In genomic region chr6:137143818-137144525, GRCm38 (mm10) we compare ENCODE assay signal across 15 mouse cellular contexts. TPM values are rescaled to one million over a fixed set of nuclear protein-coding genes. Genes with fewer than 3 reads are reported as not detected.
A peak's percentile ranks its signal among the peaks of the same experiment; 100 is the strongest.
DNase-seq lines count a peak whose midpoint lies in the region; ATAC-seq and TF ChIP-seq lines count a peak whose summit lies in the region.
"Had no signal": no experiment of that assay in that cellular context is flagged by ENCODE, and none has a peak within 500 bp of the region (broad histone marks: within the 10 kb centered on the region; RNA-seq: fewer than 3 reads in every experiment).

No protein-coding gene starts in this region.

- no peak for ATAC-seq in heart, embryonic 15.5 days (replicated peaks; ENCODE audit: insufficient number of reproducible peaks, insufficient read depth, low FRiP score, low read depth)
- ATAC-seq in lung, embryonic 16.5 days (ENCODE audit: low read depth), result peak; percentile 26
- ATAC-seq: CD4-positive, CD25-positive, alpha-beta regulatory T cell, adult 4 months had no signal

- no peaks in the 10 kb centered on the region for H3K79me2 ChIP-seq in myocyte (ENCODE audit: control insufficient read depth, insufficient read depth)

- H3ac ChIP-seq in myocyte (ENCODE audit: control insufficient read depth, insufficient read length), result no peak overlapping the region

- H3K9ac ChIP-seq in heart, embryonic 15.5 days, result no peak overlapping the region
- no peak overlapping the region for H3K9ac ChIP-seq in lung, embryonic 16.5 days (ENCODE audit: low read length)
- H3K9ac ChIP-seq: hindbrain, embryonic 15.5 days; limb, embryonic 15.5 days had no signal

- no peak overlapping the region for H3K4me3 ChIP-seq in heart, embryonic 15.5 days
- H3K4me3 ChIP-seq in lung, embryonic 16.5 days (ENCODE audit: low read length), result no peak overlapping the region
- H3K4me3 ChIP-seq in embryonic facial prominence, embryonic 10.5 days, result no peak overlapping the region
- H3K4me3 ChIP-seq in myocyte, result no peak overlapping the region
- H3K4me3 ChIP-seq: erythroblast, embryonic 14.5 days; hindbrain, embryonic 15.5 days had no signal

- TF ChIP-seq POLR2A in myocyte (IDR thresholded peaks at IDR 0.05; ENCODE audit: insufficient read length, low read depth), result no peak

- H3K4me2 ChIP-seq in heart, embryonic 15.5 days, result no peak overlapping the region
- H3K4me2 ChIP-seq in lung, embryonic 16.5 days (ENCODE audit: low read depth, low read length), result no peak overlapping the region
- H3K4me2 ChIP-seq in myocyte (ENCODE audit: low read depth), result peak overlapping the region; percentile 46

- H3K27ac ChIP-seq in heart, embryonic 15.5 days, result peak overlapping the region; percentile 42
- peak overlapping the region; percentile 75 for H3K27ac ChIP-seq in lung, embryonic 16.5 days (ENCODE audit: low read length)
- peak overlapping the region; percentile 84; the same call in 1 of the 2 replicates for H3K27ac ChIP-seq in embryonic facial prominence, embryonic 10.5 days (replicated peaks)
- H3K27ac ChIP-seq: gastrocnemius, adult 2 months; hindbrain, embryonic 15.5 days had no signal

- H3K27me3 ChIP-seq in heart, embryonic 15.5 days, result no peaks in the 10 kb centered on the region
- H3K27me3 ChIP-seq in lung, embryonic 16.5 days (ENCODE audit: control insufficient read depth, insufficient read depth, low read depth, low read length), result no peaks in the 10 kb centered on the region
- H3K27me3 ChIP-seq in embryonic facial prominence, embryonic 10.5 days (replicated peaks; ENCODE audit: low read depth, poor library complexity, severe bottlenecking), result peaks cover 8% of the 10 kb centered on the region; the same call in 1 of the 2 replicates
- H3K27me3 ChIP-seq in myocyte (ENCODE audit: control insufficient read depth, insufficient read depth, insufficient read length), result no peaks in the 10 kb centered on the region
- H3K27me3 ChIP-seq: hindbrain, embryonic 15.5 days; limb, embryonic 15.5 days had no signal

- H3K36me3 ChIP-seq in heart, embryonic 15.5 days, result no peaks in the 10 kb centered on the region
- no peaks in the 10 kb centered on the region for H3K36me3 ChIP-seq in lung, embryonic 16.5 days (ENCODE audit: control insufficient read depth, insufficient read depth, low read length)
- H3K36me3 ChIP-seq in embryonic facial prominence, embryonic 10.5 days (replicated peaks), result no peaks in the 10 kb centered on the region
- H3K36me3 ChIP-seq in myocyte (ENCODE audit: control insufficient read depth, insufficient read depth), result no peaks in the 10 kb centered on the region
- H3K36me3 ChIP-seq: hindbrain, embryonic 15.5 days; limb, embryonic 15.5 days had no signal

- H3K4me1 ChIP-seq in heart, embryonic 15.5 days (replicated peaks), result peaks cover 33% of the 10 kb centered on the region
- peaks cover 34% of the 10 kb centered on the region for H3K4me1 ChIP-seq in lung, embryonic 16.5 days (replicated peaks; ENCODE audit: control insufficient read depth, insufficient read depth, low read length)
- peaks cover 53% of the 10 kb centered on the region for H3K4me1 ChIP-seq in embryonic facial prominence, embryonic 10.5 days

- no peaks in the 10 kb centered on the region for H3K9me3 ChIP-seq in heart, embryonic 15.5 days (replicated peaks)
- H3K9me3 ChIP-seq in lung, embryonic 16.5 days (ENCODE audit: control insufficient read depth, low read length), result no peaks in the 10 kb centered on the region
- H3K9me3 ChIP-seq in embryonic facial prominence, embryonic 10.5 days, result peaks cover 5% of the 10 kb centered on the region; the same call in 1 of the 2 replicates
- H3K9me3 ChIP-seq: hindbrain, embryonic 15.5 days; limb, embryonic 15.5 days had no signal

- DNase-seq in heart, postnatal 4 days, result no peak
- no peak for DNase-seq in lung, postnatal 25 days (ENCODE audit: low spot score)
- DNase-seq in embryonic facial prominence, embryonic 10.5 days (ENCODE audit: low spot score), result no peak
- no peak for DNase-seq in B cell, adult 2 months
- DNase-seq in spleen, postnatal 14 days (ENCODE audit: low spot score in 2 of 2), result no peak
- DNase-seq: gastrocnemius, adult 2 months; layer of hippocampus, postnatal 36 days; spleen, adult 18-20 months had no signal

- 76% methylated on average over 7 of the region's 7 CpGs for WGBS in heart, embryonic 15.5 days
- WGBS in lung, embryonic 16.5 days, result 43% methylated on average over 7 of the region's 7 CpGs
- 83% methylated on average over 7 of the region's 7 CpGs for WGBS in embryonic facial prominence, embryonic 10.5 days

TF ChIP-seq in myocyte, 11 proteins besides CTCF, POLR2A, EP300 and RAD21:
- no peak for TF ChIP-seq MAX (IDR thresholded peaks at IDR 0.05; ENCODE audit: low read depth)
- no peak for TF ChIP-seq SRF (IDR thresholded peaks at IDR 0.05; ENCODE audit: control insufficient read depth, insufficient read length, low read depth)
- TF ChIP-seq E2F4 (IDR thresholded peaks at IDR 0.05; ENCODE audit: insufficient read depth), result no peak

RNA-seq across cellular contexts. Expression of gene Rerg, which starts 26.3 kb away (rescaled TPM):
- polyA plus RNA-seq in heart, embryonic 15.5 days (2015; fragmentation: Nextera tagmentation; extraction: Ambion mirVana), result 5.5 and 6.2 TPM in 2 replicates
- 1 to 10 TPM; 7.0 to 9.1 TPM for total RNA-seq in heart, postnatal 4 days (2021)
- 24.9 and 25.0 TPM in 2 replicates for polyA plus RNA-seq in lung, embryonic 16.5 days (2015; fragmentation: Nextera tagmentation; extraction: Ambion mirVana)
- polyA plus RNA-seq in embryonic facial prominence, embryonic 10.5 days (2016; fragmentation: Nextera tagmentation; extraction: Ambion mirVana), result 3.3 and 3.6 TPM in 2 replicates
- polyA plus RNA-seq in myocyte (2012; fragmentation: generic; extraction: Trizol), result 3.1 TPM
- polyA plus RNA-seq: CD4-positive, CD25-positive, alpha-beta regulatory T cell, adult 4 months; erythroblast, embryonic 14.5 days had no signal
